ENCODE assay signal across 10 mouse cellular contexts in genomic region chr14:55873242-55873713, GRCm38 (mm10). TPM values are rescaled to one million over a fixed set of nuclear protein-coding genes. Genes with fewer than 3 reads are reported as not detected.
DNase-seq lines count a peak whose midpoint lies in the region; ATAC-seq and TF ChIP-seq lines count a peak whose summit lies in the region.
"Had no signal": no experiment of that assay in that cellular context is flagged by ENCODE, and none has a peak within 500 bp of the region (broad histone marks: within the 10 kb centered on the region; RNA-seq: fewer than 3 reads in every experiment).

No protein-coding gene starts in this region.

- peak overlapping the region; percentile 25 for H3K4me3 ChIP-seq in cerebellum, adult 2 months (replicated peaks; ENCODE audit: insufficient read depth, low read depth, low read length)
- H3K4me3 ChIP-seq in lung, embryonic 14.5 days (ENCODE audit: low read depth, low read length) = 0 out of 2 replicates have a peak overlapping the region, but pooled peaks have one; percentile 19
- H3K4me3 ChIP-seq in intestine, embryonic 15.5 days (replicated peaks) = no peak overlapping the region
- no peak overlapping the region for H3K4me3 ChIP-seq in midbrain, embryonic 15.5 days

- no peak overlapping the region; the same call in 1 of the 2 replicates for H3K9ac ChIP-seq in lung, embryonic 14.5 days
- H3K9ac ChIP-seq in intestine, embryonic 15.5 days = no peak overlapping the region
- H3K9ac ChIP-seq in midbrain, embryonic 15.5 days = no peak overlapping the region

- H3K4me1 ChIP-seq in cerebellum, adult 2 months (ENCODE audit: control insufficient read depth, insufficient read depth, low read length) = peaks cover 24% of the 10 kb centered on the region
- peaks cover 18% of the 10 kb centered on the region; the same call in 1 of the 2 replicates for H3K4me1 ChIP-seq in lung, embryonic 14.5 days (ENCODE audit: insufficient read depth)
- peaks cover 15% of the 10 kb centered on the region for H3K4me1 ChIP-seq in intestine, embryonic 15.5 days (replicated peaks)
- H3K4me1 ChIP-seq in midbrain, embryonic 15.5 days = peaks cover 9% of the 10 kb centered on the region

- ATAC-seq in lung, embryonic 14.5 days (ENCODE audit: insufficient read depth) = no peak
- ATAC-seq in intestine, embryonic 15.5 days = peak; percentile 11; the same call in 1 of the 2 replicates
- ATAC-seq in midbrain, embryonic 15.5 days (replicated peaks) = peak; percentile 46

- peak overlapping the region; percentile 61 for H3K27ac ChIP-seq in cerebellum, adult 2 months (ENCODE audit: insufficient read depth, low read length)
- no peak overlapping the region for H3K27ac ChIP-seq in lung, embryonic 14.5 days (ENCODE audit: low read depth)
- no peak overlapping the region for H3K27ac ChIP-seq in intestine, embryonic 15.5 days
- 0 out of 2 replicates have a peak overlapping the region, but pooled peaks have one; percentile 23 for H3K27ac ChIP-seq in midbrain, embryonic 15.5 days

- no peak for DNase-seq in cerebellum, adult 2 months
- no peak for DNase-seq in cerebellum, postnatal 14 days
- no peak for DNase-seq in lung, embryonic 14.5 days
- no peak for DNase-seq in lung, postnatal 4 days
- no peak for DNase-seq in right cerebral cortex, adult 2 months (ENCODE audit: low spot score in 2 of 2)
- no peak for DNase-seq in adrenal gland, postnatal 4 days (ENCODE audit: low spot score in 2 of 2)

- no peaks in the 10 kb centered on the region for H3K27me3 ChIP-seq in cerebellum, adult 2 months (ENCODE audit: control insufficient read depth, insufficient read depth, low read length)
- no peaks in the 10 kb centered on the region for H3K27me3 ChIP-seq in lung, embryonic 14.5 days (ENCODE audit: insufficient read depth, low read length)
- H3K27me3 ChIP-seq in intestine, embryonic 15.5 days (replicated peaks) = no peaks in the 10 kb centered on the region
- H3K27me3 ChIP-seq in midbrain, embryonic 15.5 days (replicated peaks) = no peaks in the 10 kb centered on the region

- 0 out of 2 replicates have a peak, but pooled peaks have one; percentile 3 for TF ChIP-seq CTCF in cerebellum, adult 2 months (IDR thresholded peaks at IDR 0.05; ENCODE audit: borderline replicate concordance, insufficient read depth, low read depth, low read length)
- TF ChIP-seq CTCF in lung, embryonic 14.5 days (IDR thresholded peaks at IDR 0.05; ENCODE audit: low read depth) = no peak

- peak overlapping the region; percentile 49 for H3K4me2 ChIP-seq in lung, embryonic 14.5 days
- H3K4me2 ChIP-seq in intestine, embryonic 15.5 days (replicated peaks) = no peak overlapping the region; the same call in 1 of the 2 replicates
- H3K4me2 ChIP-seq in midbrain, embryonic 15.5 days = 0 out of 2 replicates have a peak overlapping the region, but pooled peaks have one; percentile 31

- no peaks in the 10 kb centered on the region for H3K9me3 ChIP-seq in lung, embryonic 14.5 days (ENCODE audit: low read depth, low read length)
- H3K9me3 ChIP-seq in intestine, embryonic 15.5 days = no peaks in the 10 kb centered on the region
- no peaks in the 10 kb centered on the region for H3K9me3 ChIP-seq in midbrain, embryonic 15.5 days

- 59% methylated on average over 8 of the region's 8 CpGs for WGBS in cerebellum, adult 2 months
- WGBS in lung, embryonic 14.5 days = 81% methylated on average over 8 of the region's 8 CpGs
- WGBS in intestine, embryonic 15.5 days = 87% methylated on average over 8 of the region's 8 CpGs
- 93% methylated on average over 8 of the region's 8 CpGs for WGBS in midbrain, embryonic 15.5 days

- H3K36me3 ChIP-seq in lung, embryonic 14.5 days (ENCODE audit: insufficient read depth) = peaks cover 50% of the 10 kb centered on the region
- peaks cover 33% of the 10 kb centered on the region for H3K36me3 ChIP-seq in intestine, embryonic 15.5 days
- H3K36me3 ChIP-seq in midbrain, embryonic 15.5 days (replicated peaks) = peaks cover 34% of the 10 kb centered on the region

- no peak for TF ChIP-seq POLR2A in cerebellum, adult 2 months (IDR thresholded peaks at IDR 0.05; ENCODE audit: borderline replicate concordance, insufficient read depth, low read length)

RNA-seq across cellular contexts. Expression of gene Cbln3, which starts 10.9 kb away (rescaled TPM):
- polyA plus RNA-seq in cerebellum, adult 2 months (2012; rRNA removed) = 534 and 635 TPM in 2 replicates
- polyA plus RNA-seq in lung, embryonic 14.5 days (2014; fragmentation: Nextera tagmentation; extraction: Ambion mirVana) = 1.4 and 1.9 TPM in 2 replicates
- 0.18 and 0.29 TPM in 2 replicates for polyA plus RNA-seq in intestine, embryonic 15.5 days (2015; fragmentation: Nextera tagmentation; extraction: Ambion mirVana)
- 0.19 and 0.20 TPM in 2 replicates for polyA plus RNA-seq in midbrain, embryonic 15.5 days (2015; fragmentation: Nextera tagmentation; extraction: Ambion mirVana)
- under 1 TPM; 0.39 to 0.76 TPM for total RNA-seq in adrenal gland, postnatal 4 days (2021)
- total RNA-seq: megakaryocyte-erythroid progenitor cell, adult 5-6 weeks had no signal

RNA-seq across cellular contexts. Expression of gene Khnyn, which starts 11.5 kb away (rescaled TPM):
- 47.4 and 52.8 TPM in 2 replicates for polyA plus RNA-seq in cerebellum, adult 2 months (2012; rRNA removed)
- 11.0 and 13.7 TPM in 2 replicates for polyA plus RNA-seq in lung, embryonic 14.5 days (2014; fragmentation: Nextera tagmentation; extraction: Ambion mirVana)
- polyA plus RNA-seq in intestine, embryonic 15.5 days (2015; fragmentation: Nextera tagmentation; extraction: Ambion mirVana) = 15.1 and 15.4 TPM in 2 replicates
- 10.9 and 11.4 TPM in 2 replicates for polyA plus RNA-seq in midbrain, embryonic 15.5 days (2015; fragmentation: Nextera tagmentation; extraction: Ambion mirVana)
- total RNA-seq in adrenal gland, postnatal 4 days (2021) = 10 to 100 TPM; 29.7 to 29.9 TPM

RNA-seq across cellular contexts. Expression of gene Nynrin, which starts 19.5 kb away (rescaled TPM):
- 4.5 and 4.8 TPM in 2 replicates for polyA plus RNA-seq in cerebellum, adult 2 months (2012; rRNA removed)
- polyA plus RNA-seq in lung, embryonic 14.5 days (2014; fragmentation: Nextera tagmentation; extraction: Ambion mirVana) = 18.7 and 19.4 TPM in 2 replicates
- polyA plus RNA-seq in intestine, embryonic 15.5 days (2015; fragmentation: Nextera tagmentation; extraction: Ambion mirVana) = 14.5 and 18.3 TPM in 2 replicates
- polyA plus RNA-seq in midbrain, embryonic 15.5 days (2015; fragmentation: Nextera tagmentation; extraction: Ambion mirVana) = 12.4 and 13.6 TPM in 2 replicates
- 10 to 100 TPM; 46.0 to 52.0 TPM for total RNA-seq in adrenal gland, postnatal 4 days (2021)
- polyA plus RNA-seq: Patski had no signal

RNA-seq across cellular contexts. Expression of gene Sdr39u1, which starts 26.8 kb away (rescaled TPM):
- polyA plus RNA-seq in cerebellum, adult 2 months (2012; rRNA removed) = 214 and 218 TPM in 2 replicates
- polyA plus RNA-seq in lung, embryonic 14.5 days (2014; fragmentation: Nextera tagmentation; extraction: Ambion mirVana) = 44.3 and 47.2 TPM in 2 replicates
- 73.6 and 80.3 TPM in 2 replicates for polyA plus RNA-seq in intestine, embryonic 15.5 days (2015; fragmentation: Nextera tagmentation; extraction: Ambion mirVana)
- 169 and 175 TPM in 2 replicates for polyA plus RNA-seq in midbrain, embryonic 15.5 days (2015; fragmentation: Nextera tagmentation; extraction: Ambion mirVana)
- 10 to 100 TPM; 65.3 to 71.9 TPM for total RNA-seq in adrenal gland, postnatal 4 days (2021)

RNA-seq across cellular contexts. Expression of gene Nfatc4, which starts 50.3 kb away (rescaled TPM):
- polyA plus RNA-seq in cerebellum, adult 2 months (2012; rRNA removed) = 1.5 and 1.7 TPM in 2 replicates
- polyA plus RNA-seq in lung, embryonic 14.5 days (2014; fragmentation: Nextera tagmentation; extraction: Ambion mirVana) = 58.8 and 66.1 TPM in 2 replicates
- 25.7 and 26.3 TPM in 2 replicates for polyA plus RNA-seq in intestine, embryonic 15.5 days (2015; fragmentation: Nextera tagmentation; extraction: Ambion mirVana)
- 8.4 and 10.8 TPM in 2 replicates for polyA plus RNA-seq in midbrain, embryonic 15.5 days (2015; fragmentation: Nextera tagmentation; extraction: Ambion mirVana)
- 10 to 100 TPM; 47.0 to 49.4 TPM for total RNA-seq in adrenal gland, postnatal 4 days (2021)
- total RNA-seq: megakaryocyte-erythroid progenitor cell, adult 5-6 weeks had no signal

Comparison
In these comparisons a context has a peak if more than half of its experiments do, and no peak if none do; other contexts are left out.
1. H3K27ac ChIP-seq: peak in cerebellum, adult 2 months (single experiment) and midbrain, embryonic 15.5 days (single experiment); none in lung, embryonic 14.5 days (single experiment) and intestine, embryonic 15.5 days (single experiment).
2. H3K4me3 ChIP-seq: peak in cerebellum, adult 2 months (single experiment) and lung, embryonic 14.5 days (single experiment); none in intestine, embryonic 15.5 days (single experiment) and midbrain, embryonic 15.5 days (single experiment).
3. RNA of gene Cbln3, which starts 10.9 kb away (polyA plus RNA-seq): 534 to 635 TPM in cerebellum, adult 2 months; 1.4 to 1.9 TPM in lung, embryonic 14.5 days, 0.19 to 0.20 TPM in midbrain, embryonic 15.5 days and 0.18 to 0.29 TPM in intestine, embryonic 15.5 days; every median in the first group is over 100 times any median in the second.